Mouse (Mus musculus): ENCODE results near the gene Spred2.

DNA sequence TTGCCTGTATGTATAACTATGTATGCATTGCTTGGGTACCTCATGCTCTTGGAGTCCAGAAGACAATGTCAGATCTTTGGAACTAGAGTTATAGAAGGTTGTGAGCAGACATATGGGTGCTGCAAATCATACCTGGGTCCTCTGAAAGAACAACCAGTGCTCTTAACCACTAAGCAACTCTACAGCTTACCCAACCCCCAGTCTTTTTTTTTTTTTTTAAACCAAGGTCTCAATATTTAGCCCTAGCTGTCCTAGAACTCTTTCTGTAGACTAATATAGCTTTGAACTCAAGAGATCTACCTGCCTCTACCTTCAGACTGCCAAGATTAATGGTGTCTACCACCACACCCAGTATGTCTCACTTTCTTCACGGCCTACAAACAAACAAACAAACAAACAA lies 2.5 kb upstream of the Spred2 start:
- TF ChIP-seq POLR2A (IDR thresholded peaks at IDR 0.05; ENCODE audit: borderline replicate concordance, low read depth, low read length) (no peak), CTCF (IDR thresholded peaks at IDR 0.05; ENCODE audit: low read depth, low read length) (no peak)
